Mouse (Mus musculus): ENCODE results near the gene Snapc4. TPM values are rescaled to one million over a fixed set of nuclear protein-coding genes. Genes with fewer than 3 reads are reported as not detected.
A peak's percentile ranks its signal among the peaks of the same experiment; 100 is the strongest.

The Snapc4 gene
- polyA plus RNA-seq (2014; fragmentation: Nextera tagmentation; extraction: Ambion mirVana): 29.4 and 32.2 TPM in 2 replicates

DNA sequence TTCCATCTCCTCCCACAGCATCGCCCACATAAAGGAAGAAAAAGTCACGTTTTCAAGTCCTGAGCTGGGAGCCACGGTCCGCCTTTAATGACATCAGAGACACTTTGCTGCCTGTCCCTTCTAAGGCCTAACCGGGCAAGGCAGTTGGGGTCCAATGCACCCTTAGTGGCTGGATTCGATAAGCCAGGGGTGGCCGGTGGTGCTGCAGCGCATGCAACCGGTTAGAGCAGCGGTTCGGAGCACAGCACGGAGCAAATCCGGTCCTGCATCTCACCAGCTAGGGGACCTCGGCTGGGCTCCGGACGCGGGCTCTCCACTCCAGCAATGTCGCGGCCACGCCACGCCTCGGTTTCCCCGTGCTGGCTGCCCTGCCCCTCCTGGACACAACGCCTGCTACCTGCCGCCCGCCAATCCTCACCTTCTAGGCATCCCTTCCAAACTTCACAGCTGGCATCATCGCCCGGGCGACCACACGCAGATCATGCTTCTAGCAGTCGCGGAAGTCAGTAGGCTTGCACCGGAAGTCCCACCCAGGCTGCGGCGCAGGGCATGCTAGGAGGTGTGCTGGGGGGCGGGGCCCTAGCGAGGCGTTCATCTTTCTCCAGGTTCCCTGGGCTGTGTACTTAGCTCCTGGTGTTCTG, at the start of gene Snapc4:
Gene Snapc4 (minus strand): TSS at position 523 of the 641 bp plus-strand sequence.
- WGBS: under 1% methylated on average over 38 of the region's 38 CpGs

GRCm38 (mm10) chr2:26429851-26430250, 49.4 kb upstream of the Snapc4 start:
- Histone ChIP-seq H3K27ac (ENCODE audit: low read length) (no peak overlapping the region), H3K36me3 (ENCODE audit: control insufficient read depth, insufficient read depth, low read length) (peaks cover 86% of the 10 kb centered on the region)
- 94% methylated on average over 5 of the region's 5 CpGs for WGBS

More for the DNA sequence above, at the start of gene Snapc4:
- peak within 1 kb of the TSS; percentile 78 for H3K9ac ChIP-seq (replicated peaks; ENCODE audit: low read depth, low read length)
- H3K9me3 ChIP-seq (ENCODE audit: control insufficient read depth, low read depth, low read length): no peaks in the 10 kb centered on the region
- peak within 1 kb of the TSS; percentile 89 for H3K4me3 ChIP-seq (ENCODE audit: low read depth, low read length)
- H3K4me1 ChIP-seq (ENCODE audit: control insufficient read depth, insufficient read depth, low read length): peaks cover 4% of the 10 kb centered on the region; the same call in 1 of the 2 replicates
- ATAC-seq (ENCODE audit: insufficient number of reproducible peaks, insufficient read depth, low FRiP score, low read depth): peak; percentile 95
- H3K27me3 ChIP-seq (ENCODE audit: control insufficient read depth, insufficient read depth, low read length): no peaks in the 10 kb centered on the region
- peaks cover 49% of the 10 kb centered on the region for H3K36me3 ChIP-seq (ENCODE audit: control insufficient read depth, insufficient read depth, low read length)
- peak within 1 kb of the TSS; percentile 17; the same call in 1 of the 2 replicates for H3K27ac ChIP-seq (ENCODE audit: low read length)
- H3K4me2 ChIP-seq (replicated peaks; ENCODE audit: low read depth, low read length): peak within 1 kb of the TSS; percentile 67

GRCm38 (mm10) chr2:26424541-26424940, 44.1 kb upstream of the Snapc4 start:
- no peaks in the 10 kb centered on the region for H3K27me3 ChIP-seq (ENCODE audit: control insufficient read depth, insufficient read depth, low read length)
- H3K9me3 ChIP-seq (ENCODE audit: control insufficient read depth, low read depth, low read length): no peaks in the 10 kb centered on the region
- no peak overlapping the region for H3K4me3 ChIP-seq (ENCODE audit: low read depth, low read length)
- WGBS: 91% methylated on average over 2 of the region's 2 CpGs
- no peak overlapping the region for H3K9ac ChIP-seq (replicated peaks; ENCODE audit: low read depth, low read length)
- no peak for ATAC-seq (ENCODE audit: insufficient number of reproducible peaks, insufficient read depth, low FRiP score, low read depth)
- H3K36me3 ChIP-seq (ENCODE audit: control insufficient read depth, insufficient read depth, low read length): peaks cover 93% of the 10 kb centered on the region
- no peak overlapping the region for H3K4me2 ChIP-seq (replicated peaks; ENCODE audit: low read depth, low read length)
- H3K4me1 ChIP-seq (ENCODE audit: control insufficient read depth, insufficient read depth, low read length): no peaks in the 10 kb centered on the region
- H3K27ac ChIP-seq (ENCODE audit: low read length): no peak overlapping the region

More at GRCm38 (mm10) chr2:26429851-26430250, 49.4 kb upstream of the Snapc4 start:
- H3K4me2 ChIP-seq (replicated peaks; ENCODE audit: low read depth, low read length): no peak overlapping the region
- no peak for ATAC-seq (ENCODE audit: insufficient number of reproducible peaks, insufficient read depth, low FRiP score, low read depth)
- H3K9ac ChIP-seq (replicated peaks; ENCODE audit: low read depth, low read length): no peak overlapping the region
- H3K9me3 ChIP-seq (ENCODE audit: control insufficient read depth, low read depth, low read length): no peaks in the 10 kb centered on the region
- no peak overlapping the region for H3K4me3 ChIP-seq (ENCODE audit: low read depth, low read length)
- H3K27me3 ChIP-seq (ENCODE audit: control insufficient read depth, insufficient read depth, low read length): no peaks in the 10 kb centered on the region
- no peaks in the 10 kb centered on the region for H3K4me1 ChIP-seq (ENCODE audit: control insufficient read depth, insufficient read depth, low read length)

GRCm38 (mm10) chr2:26423086-26423485, 42.6 kb upstream of the Snapc4 start:
- Histone ChIP-seq H3K27me3 (ENCODE audit: control insufficient read depth, insufficient read depth, low read length) (no peaks in the 10 kb centered on the region), H3K27ac (ENCODE audit: low read length) (no peak overlapping the region), H3K4me3 (ENCODE audit: low read depth, low read length) (no peak overlapping the region), H3K36me3 (ENCODE audit: control insufficient read depth, insufficient read depth, low read length) (peaks cover 85% of the 10 kb centered on the region), H3K9ac (replicated peaks; ENCODE audit: low read depth, low read length) (no peak overlapping the region), H3K9me3 (ENCODE audit: control insufficient read depth, low read depth, low read length) (no peaks in the 10 kb centered on the region), H3K4me1 (ENCODE audit: control insufficient read depth, insufficient read depth, low read length) (no peaks in the 10 kb centered on the region), H3K4me2 (replicated peaks; ENCODE audit: low read depth, low read length) (no peak overlapping the region)
- 76% methylated on average over 1 of the region's 1 CpGs for WGBS
- no peak for ATAC-seq (ENCODE audit: insufficient number of reproducible peaks, insufficient read depth, low FRiP score, low read depth)

DNA sequence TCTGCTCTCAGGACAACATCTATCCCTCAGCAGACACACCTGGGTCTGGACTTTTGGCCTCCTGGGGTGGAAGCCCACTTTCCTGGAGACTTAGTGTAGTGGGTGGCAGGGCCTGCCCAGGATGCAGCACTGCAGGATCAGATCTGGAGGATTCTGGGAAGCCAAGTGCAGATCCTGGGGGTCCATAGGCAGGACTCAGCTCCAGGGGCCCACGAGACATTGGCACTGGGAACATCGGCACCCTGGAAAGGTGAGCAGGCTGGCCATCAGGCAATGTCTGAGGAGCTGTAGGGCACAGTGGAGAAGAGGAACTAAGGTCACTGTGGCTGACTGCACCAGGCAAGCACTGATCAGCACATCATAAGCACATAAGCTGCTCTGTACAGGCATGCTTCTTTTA, 41.5 kb upstream of the Snapc4 start:
- Histone ChIP-seq H3K4me3 (ENCODE audit: low read depth, low read length) (no peak overlapping the region), H3K9ac (replicated peaks; ENCODE audit: low read depth, low read length) (no peak overlapping the region), H3K4me1 (ENCODE audit: control insufficient read depth, insufficient read depth, low read length) (no peaks in the 10 kb centered on the region), H3K27me3 (ENCODE audit: control insufficient read depth, insufficient read depth, low read length) (no peaks in the 10 kb centered on the region), H3K36me3 (ENCODE audit: control insufficient read depth, insufficient read depth, low read length) (peaks cover 86% of the 10 kb centered on the region), H3K27ac (ENCODE audit: low read length) (no peak overlapping the region), H3K9me3 (ENCODE audit: control insufficient read depth, low read depth, low read length) (no peaks in the 10 kb centered on the region), H3K4me2 (replicated peaks; ENCODE audit: low read depth, low read length) (no peak overlapping the region)
- ATAC-seq (ENCODE audit: insufficient number of reproducible peaks, insufficient read depth, low FRiP score, low read depth): no peak
- whole genome bisulfite sequencing: 96% methylated on average over 2 of the region's 2 CpGs

DNA sequence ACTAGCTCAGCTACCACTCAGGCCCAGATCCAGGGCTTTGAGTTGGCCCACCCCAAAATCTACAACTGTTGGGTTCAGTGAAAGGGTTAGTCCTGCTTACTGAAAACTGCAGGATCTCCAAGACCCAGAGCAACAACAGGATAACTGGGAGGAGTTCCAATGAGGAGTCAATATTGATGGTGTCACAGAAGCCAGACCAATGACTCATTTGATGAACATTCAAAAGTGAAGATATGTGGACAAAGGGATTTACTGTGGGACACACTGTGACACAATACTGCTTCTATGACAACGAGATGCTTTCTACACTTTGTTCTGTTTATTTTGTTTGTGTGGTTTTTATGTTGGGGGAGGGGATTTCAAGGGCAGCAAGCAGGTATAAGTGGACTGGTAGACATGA, 37.7 kb upstream of the Snapc4 start:
- Histone ChIP-seq H3K4me2 (replicated peaks; ENCODE audit: low read depth, low read length) (no peak overlapping the region), H3K4me1 (ENCODE audit: control insufficient read depth, insufficient read depth, low read length) (no peaks in the 10 kb centered on the region), H3K9me3 (ENCODE audit: control insufficient read depth, low read depth, low read length) (no peaks in the 10 kb centered on the region), H3K4me3 (ENCODE audit: low read depth, low read length) (no peak overlapping the region), H3K27me3 (ENCODE audit: control insufficient read depth, insufficient read depth, low read length) (no peaks in the 10 kb centered on the region), H3K27ac (ENCODE audit: low read length) (no peak overlapping the region), H3K36me3 (ENCODE audit: control insufficient read depth, insufficient read depth, low read length) (peaks cover 87% of the 10 kb centered on the region), H3K9ac (replicated peaks; ENCODE audit: low read depth, low read length) (no peak overlapping the region)
- no peak for ATAC-seq (ENCODE audit: insufficient number of reproducible peaks, insufficient read depth, low FRiP score, low read depth)
- 91% methylated on average over 1 of the region's 1 CpGs for WGBS

- Histone ChIP-seq H3K27ac (ENCODE audit: low read length) (no peak overlapping the region), H3K27me3 (ENCODE audit: control insufficient read depth, insufficient read depth, low read length) (no peaks in the 10 kb centered on the region), H3K9me3 (ENCODE audit: control insufficient read depth, low read depth, low read length) (no peaks in the 10 kb centered on the region), H3K9ac (replicated peaks; ENCODE audit: low read depth, low read length) (no peak overlapping the region), H3K4me1 (ENCODE audit: control insufficient read depth, insufficient read depth, low read length) (no peaks in the 10 kb centered on the region), H3K4me3 (ENCODE audit: low read depth, low read length) (no peak overlapping the region), H3K36me3 (ENCODE audit: control insufficient read depth, insufficient read depth, low read length) (peaks cover 84% of the 10 kb centered on the region), H3K4me2 (replicated peaks; ENCODE audit: low read depth, low read length) (no peak overlapping the region)
- no peak for ATAC-seq (ENCODE audit: insufficient number of reproducible peaks, insufficient read depth, low FRiP score, low read depth)
Observed at GRCm38 (mm10) chr2:26417066-26417465, 36.6 kb upstream of the Snapc4 start.

DNA sequence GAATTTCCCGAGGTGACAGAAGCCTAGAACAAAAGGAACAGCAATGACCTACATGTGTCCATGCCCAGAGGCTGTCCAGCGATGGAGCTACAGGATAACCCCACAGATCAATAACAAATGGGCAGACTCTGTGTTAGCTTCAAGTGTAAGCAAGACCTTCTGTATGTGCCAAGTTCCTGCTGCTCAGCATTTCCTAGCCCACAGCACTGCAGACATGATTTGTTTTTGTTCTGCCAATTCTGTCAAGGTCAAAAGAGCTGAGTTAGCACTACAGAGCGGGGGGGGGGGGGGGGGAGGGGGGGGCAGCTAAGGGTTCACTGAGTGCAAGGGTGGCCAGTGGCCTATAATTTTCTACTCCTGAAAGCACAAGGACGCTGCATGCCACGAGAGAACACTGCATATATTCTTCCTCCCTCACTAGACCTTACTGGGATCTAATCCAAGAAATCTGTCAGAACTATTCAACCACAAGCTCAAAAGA, 30.5 kb upstream of the Snapc4 start:
- Histone ChIP-seq H3K27ac (ENCODE audit: low read length) (no peak overlapping the region), H3K36me3 (ENCODE audit: control insufficient read depth, insufficient read depth, low read length) (peaks cover 39% of the 10 kb centered on the region), H3K9ac (replicated peaks; ENCODE audit: low read depth, low read length) (no peak overlapping the region), H3K4me2 (replicated peaks; ENCODE audit: low read depth, low read length) (no peak overlapping the region), H3K4me3 (ENCODE audit: low read depth, low read length) (no peak overlapping the region), H3K4me1 (ENCODE audit: control insufficient read depth, insufficient read depth, low read length) (peaks cover 15% of the 10 kb centered on the region), H3K27me3 (ENCODE audit: control insufficient read depth, insufficient read depth, low read length) (no peaks in the 10 kb centered on the region), H3K9me3 (ENCODE audit: control insufficient read depth, low read depth, low read length) (no peaks in the 10 kb centered on the region)
- 65% methylated on average over 4 of the region's 5 CpGs for WGBS
- no peak for ATAC-seq (ENCODE audit: insufficient number of reproducible peaks, insufficient read depth, low FRiP score, low read depth)

DNA sequence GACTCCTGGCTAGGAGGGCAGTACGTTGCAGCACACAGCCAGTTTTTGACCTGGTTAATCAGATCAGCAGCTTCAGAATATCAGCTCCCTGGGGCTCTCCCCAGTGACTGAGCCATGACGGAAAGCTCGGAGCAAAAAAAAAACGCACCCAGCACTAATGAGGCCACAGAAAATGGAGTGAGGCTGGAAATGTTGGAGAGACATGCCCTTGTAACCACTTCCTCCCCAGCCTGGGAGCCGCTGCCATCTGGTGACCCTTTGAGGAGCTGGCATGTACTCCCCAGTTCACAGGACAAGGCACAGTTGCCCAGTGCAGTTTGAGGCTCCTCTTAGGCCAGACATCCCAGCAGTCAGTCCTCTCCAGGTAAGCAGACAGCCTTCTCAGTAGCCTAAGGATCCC, 29.6 kb upstream of the Snapc4 start:
- Histone ChIP-seq H3K27ac (ENCODE audit: low read length) (no peak overlapping the region), H3K36me3 (ENCODE audit: control insufficient read depth, insufficient read depth, low read length) (peaks cover 30% of the 10 kb centered on the region), H3K4me3 (ENCODE audit: low read depth, low read length) (no peak overlapping the region), H3K9ac (replicated peaks; ENCODE audit: low read depth, low read length) (no peak overlapping the region), H3K4me2 (replicated peaks; ENCODE audit: low read depth, low read length) (no peak overlapping the region), H3K9me3 (ENCODE audit: control insufficient read depth, low read depth, low read length) (no peaks in the 10 kb centered on the region), H3K27me3 (ENCODE audit: control insufficient read depth, insufficient read depth, low read length) (no peaks in the 10 kb centered on the region), H3K4me1 (ENCODE audit: control insufficient read depth, insufficient read depth, low read length) (peaks cover 15% of the 10 kb centered on the region)
- WGBS: 81% methylated on average over 5 of the region's 5 CpGs
- no peak for ATAC-seq (ENCODE audit: insufficient number of reproducible peaks, insufficient read depth, low FRiP score, low read depth)

Data from stomach, embryonic 14.5 days (tissue).